Mouse (Mus musculus) layer of hippocampus, adult 11-12 months (tissue): ENCODE measurements around the gene Vmn2r46.
"Not testable (repeated sequence)": the region's sequence is repeated elsewhere in the genome, so short reads cannot be mapped to it uniquely, and the experiment has no call there.

ENCODE experiments used
- DNase-seq: peaks from one replicate; pipeline ENCODE4 v3.0.0; 2022; ENCODE audit warnings: low spot score

The Vmn2r46 gene

DNA sequence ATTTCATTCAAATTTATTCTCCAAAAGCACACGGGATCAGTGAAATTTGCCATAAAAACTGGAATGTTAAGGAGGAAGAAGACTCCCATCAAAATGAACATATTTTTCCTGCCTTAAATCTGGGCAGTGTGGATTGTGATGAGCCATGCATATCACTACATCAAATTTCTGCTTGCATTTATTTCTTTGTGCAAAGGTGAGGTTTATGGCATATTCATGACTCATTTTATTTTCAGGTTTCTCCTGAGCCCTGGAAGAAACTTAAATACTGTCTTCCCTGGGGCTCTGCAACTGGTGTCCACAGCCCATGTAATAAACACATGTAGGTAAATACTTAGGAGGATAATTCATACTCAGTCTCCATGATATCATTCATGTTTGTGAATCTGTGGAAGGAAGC, at the start of gene Vmn2r46:
TSS of gene Vmn2r46 (minus strand) at position 101 of the 400 bp plus-strand sequence.
- not testable (repeated sequence) for DNase-seq
